Mouse (Mus musculus) forebrain, embryonic 11.5 days (tissue): ENCODE data around the gene Rgr. TPM values are rescaled to one million over a fixed set of nuclear protein-coding genes. Genes with fewer than 3 reads are reported as not detected.

Experiments used
- ATAC-seq: fragments of 200-750 bp; cut with Nextera tagmentation; replicated peaks from 2 replicates; pipeline ENCODE4 v1.8.0; 2017; ENCODE audit warnings: moderate TSS enrichment; ENCODE audit not compliant: low FRiP score
- DNase-seq: peaks from one replicate; pipeline ENCODE4 v3.0.0-alpha.2; 2017; ENCODE audit warnings: low spot score
- H3K27ac ChIP-seq: fragments of 300-500 bp; sonication (generic); 2 replicates; pipeline ENCODE4 v1.5.1; 2014; ENCODE audit warnings: low read depth, low read length
- H3K27me3 ChIP-seq: fragments of 300-500 bp; sonication (generic); 2 replicates; pipeline ENCODE4 v1.6.1; 2014; ENCODE audit warnings: mild to moderate bottlenecking, low read length, mixed read lengths; ENCODE audit not compliant: control insufficient read depth, insufficient read depth
- H3K36me3 ChIP-seq: fragments of 300-500 bp; sonication (generic); 2 replicates; pipeline ENCODE4 v1.6.1; 2014; ENCODE audit warnings: mild to moderate bottlenecking, low read length, moderate library complexity, mixed read lengths; ENCODE audit not compliant: control insufficient read depth, insufficient read depth
- H3K4me1 ChIP-seq: fragments of 300-500 bp; sonication (generic); replicated peaks from 2 replicates; pipeline ENCODE4 v1.6.1; 2014; ENCODE audit warnings: low read length, mixed read lengths; ENCODE audit not compliant: control insufficient read depth, insufficient read depth
- H3K4me2 ChIP-seq: fragments of 300-500 bp; sonication (generic); 2 replicates; pipeline ENCODE4 v1.6.1; 2014; ENCODE audit warnings: low read depth, mild to moderate bottlenecking, low read length, moderate library complexity, mixed read lengths; ENCODE audit not compliant: severe bottlenecking
- H3K4me3 ChIP-seq: fragments of 300-500 bp; sonication (generic); 2 replicates; pipeline ENCODE4 v1.5.1; 2014; ENCODE audit warnings: low read depth, low read length
- H3K9ac ChIP-seq: fragments of 300-500 bp; sonication (generic); 2 replicates; pipeline ENCODE4 v1.6.1; 2014; ENCODE audit warnings: low read length
- H3K9me3 ChIP-seq: fragments of 300-500 bp; sonication (generic); 2 replicates; pipeline ENCODE4 v1.6.1; 2016; ENCODE audit warnings: low read length, mixed read lengths; ENCODE audit not compliant: control insufficient read depth
- WGBS: fragments of 180-500 bp; shearing (Covaris S2); extraction: QIAGEN DNeasy Blood & Tissue Kit; methylation state at CpG from one replicate; pipeline ENCODE4 v1.1.7; 2014; 5-methylcytosine and 5-hydroxymethylcytosine counted together
- polyA plus RNA-seq: library from polyadenylated mRNA; unstranded; fragments of >200 nt; fragmentation: Nextera tagmentation; extraction: Ambion mirVana; gene quantifications from 2 replicates; pipeline ENCODE4 v1.2.1, GENCODE M21; 2014

Gene Rgr
- polyA plus RNA-seq, 1 experiment from 2014 or later, result not detected

GRCm38 (mm10) chr14:37064849-37065248 is 16.1 kb upstream of the Rgr start:
- Histone ChIP-seq H3K9ac (no peak overlapping the region), H3K36me3 (no peaks in the 10 kb centered on the region), H3K4me3 (no peak overlapping the region), H3K4me1 (no peaks in the 10 kb centered on the region), H3K27me3 (no peaks in the 10 kb centered on the region), H3K4me2 (no peak overlapping the region), H3K27ac (no peak overlapping the region), H3K9me3 (no peaks in the 10 kb centered on the region)
- ATAC-seq (no peak), DNase-seq (no peak)
- 67% methylated on average over 2 of the region's 2 CpGs for WGBS

GRCm38 (mm10) chr14:37034432-37034831 is 14.3 kb downstream of the Rgr start:
- no peaks in the 10 kb centered on the region for H3K27me3 ChIP-seq
- no peaks in the 10 kb centered on the region for H3K4me1 ChIP-seq
- WGBS, result 62% methylated on average over 5 of the region's 5 CpGs
- no peak overlapping the region for H3K9ac ChIP-seq
- no peak overlapping the region for H3K4me3 ChIP-seq
- DNase-seq (no peak), ATAC-seq (no peak)
- no peak overlapping the region for H3K27ac ChIP-seq
- no peak overlapping the region for H3K4me2 ChIP-seq
- H3K9me3 ChIP-seq, result no peaks in the 10 kb centered on the region
- H3K36me3 ChIP-seq, result no peaks in the 10 kb centered on the region

GRCm38 (mm10) chr14:37033241-37033640 is 15.5 kb downstream of the Rgr start:
- Histone ChIP-seq H3K9me3 (no peaks in the 10 kb centered on the region), H3K4me1 (no peaks in the 10 kb centered on the region), H3K9ac (no peak overlapping the region), H3K4me3 (no peak overlapping the region), H3K27ac (no peak overlapping the region), H3K36me3 (no peaks in the 10 kb centered on the region), H3K4me2 (no peak overlapping the region), H3K27me3 (no peaks in the 10 kb centered on the region)
- DNase-seq, result peak; percentile 84
- peak; percentile 71; the same call in 1 of the 2 replicates for ATAC-seq
- WGBS, result 19% methylated on average over 7 of the region's 7 CpGs

GRCm38 (mm10) chr14:37032481-37033104 is 16.2 kb downstream of the Rgr start:
- no peak for ATAC-seq

GRCm38 (mm10) chr14:37028555-37028954 is 20.2 kb downstream of the Rgr start:
- DNase-seq (no peak), ATAC-seq (no peak)
- no peaks in the 10 kb centered on the region for H3K27me3 ChIP-seq
- H3K27ac ChIP-seq, result no peak overlapping the region
- no peaks in the 10 kb centered on the region for H3K9me3 ChIP-seq
- H3K4me2 ChIP-seq, result no peak overlapping the region
- H3K4me3 ChIP-seq, result no peak overlapping the region
- H3K36me3 ChIP-seq, result no peaks in the 10 kb centered on the region
- no peak overlapping the region for H3K9ac ChIP-seq
- H3K4me1 ChIP-seq, result no peaks in the 10 kb centered on the region
- 92% methylated on average over 3 of the region's 3 CpGs for WGBS

More at GRCm38 (mm10) chr14:37032481-37033104, 16.2 kb downstream of the Rgr start:
- Histone ChIP-seq H3K4me2 (no peak overlapping the region), H3K27ac (no peak overlapping the region), H3K9me3 (no peaks in the 10 kb centered on the region), H3K36me3 (no peaks in the 10 kb centered on the region), H3K4me3 (no peak overlapping the region), H3K9ac (no peak overlapping the region), H3K27me3 (no peaks in the 10 kb centered on the region), H3K4me1 (no peaks in the 10 kb centered on the region)
- WGBS, result 89% methylated on average over 11 of the region's 11 CpGs
- DNase-seq, result no peak

- Histone ChIP-seq H3K27ac (no peak overlapping the region), H3K9me3 (no peaks in the 10 kb centered on the region), H3K4me1 (no peaks in the 10 kb centered on the region), H3K27me3 (no peaks in the 10 kb centered on the region), H3K9ac (no peak overlapping the region), H3K36me3 (no peaks in the 10 kb centered on the region), H3K4me3 (no peak overlapping the region), H3K4me2 (no peak overlapping the region)
- DNase-seq (no peak), ATAC-seq (no peak)
- WGBS, result 92% methylated on average over 3 of the region's 3 CpGs
Observed at GRCm38 (mm10) chr14:37027951-37028350, 20.8 kb downstream of the Rgr start.

- Histone ChIP-seq H3K4me1 (no peaks in the 10 kb centered on the region), H3K9ac (no peak overlapping the region), H3K27ac (no peak overlapping the region), H3K27me3 (no peaks in the 10 kb centered on the region), H3K36me3 (no peaks in the 10 kb centered on the region), H3K4me3 (no peak overlapping the region), H3K9me3 (no peaks in the 10 kb centered on the region), H3K4me2 (no peak overlapping the region)
- no peak for DNase-seq
- 81% methylated on average over 4 of the region's 4 CpGs for WGBS
- ATAC-seq, result no peak
Observed at GRCm38 (mm10) chr14:37027248-37027933, 21.4 kb downstream of the Rgr start.

GRCm38 (mm10) chr14:37015894-37016293 is 32.9 kb downstream of the Rgr start:
- DNase-seq (no peak), ATAC-seq (no peak)
- 38% methylated on average over 5 of the region's 5 CpGs for WGBS
- Histone ChIP-seq H3K9ac (no peak overlapping the region), H3K4me1 (no peaks in the 10 kb centered on the region), H3K36me3 (no peaks in the 10 kb centered on the region), H3K27me3 (no peaks in the 10 kb centered on the region), H3K4me3 (no peak overlapping the region), H3K9me3 (no peaks in the 10 kb centered on the region), H3K4me2 (no peak overlapping the region), H3K27ac (no peak overlapping the region)

GRCm38 (mm10) chr14:37013644-37014043 is 35.1 kb downstream of the Rgr start:
- Histone ChIP-seq H3K4me3 (no peak overlapping the region), H3K9me3 (no peaks in the 10 kb centered on the region), H3K36me3 (no peaks in the 10 kb centered on the region), H3K27me3 (no peaks in the 10 kb centered on the region), H3K27ac (no peak overlapping the region), H3K4me2 (no peak overlapping the region), H3K4me1 (no peaks in the 10 kb centered on the region), H3K9ac (no peak overlapping the region)
- no peak for DNase-seq
- no peak for ATAC-seq
- WGBS, result 58% methylated on average over 3 of the region's 3 CpGs
